Mouse (Mus musculus) testis, adult 2 months (tissue): ENCODE results near the gene Ttc26.

ENCODE experiments used
- CTCF ChIP-seq: fragments of 200-500 bp; IDR thresholded peaks from 2 replicates; pipeline ENCODE4 v1.5.1; 2012; ENCODE audit warnings: low read depth, mild to moderate bottlenecking, inconsistent platforms, low read length, moderate library complexity; ENCODE audit not compliant: control insufficient read depth, insufficient read depth, insufficient replicate concordance
- POLR2A ChIP-seq: fragments of 200-500 bp; IDR thresholded peaks from 2 replicates; pipeline ENCODE4 v1.6.1; 2012; ENCODE audit warnings: low read depth, mild to moderate bottlenecking, inconsistent platforms, low read length, moderate library complexity; ENCODE audit not compliant: control insufficient read depth

DNA sequence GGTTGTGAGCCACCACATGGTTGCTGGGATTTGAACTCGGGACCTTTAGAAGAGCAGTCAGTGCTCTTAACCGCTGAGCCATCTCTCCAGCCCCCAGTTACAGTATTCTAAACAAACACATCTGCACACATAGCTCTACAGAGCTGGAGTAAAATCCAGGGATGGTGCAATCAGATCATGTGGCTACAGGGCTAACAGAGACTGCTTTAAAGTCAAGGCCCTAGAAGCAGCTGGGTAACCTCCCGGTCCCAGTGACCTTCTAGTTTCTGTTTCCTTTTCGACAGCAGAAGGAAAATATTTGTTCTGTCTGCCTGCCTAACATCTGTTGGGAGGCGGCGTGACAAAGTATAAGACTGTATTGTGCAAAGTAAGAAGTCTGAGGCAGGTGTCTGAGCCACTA lies 43.3 kb upstream of the Ttc26 start:
- TF ChIP-seq CTCF (no peak), POLR2A (no peak)
